Mouse (Mus musculus) CH12.LX (cell line): ENCODE measurements around the gene Gm17334. TPM values are rescaled to one million over a fixed set of nuclear protein-coding genes. Genes with fewer than 3 reads are reported as not detected.

Experiments used
- DNase-seq: peaks from one replicate; pipeline ENCODE4 v3.0.0-alpha.2; 2013; ENCODE audit errors: extremely low read depth
- H3K27ac ChIP-seq: 2 replicates; pipeline ENCODE4 v1.5.1; 2012; ENCODE audit warnings: low read depth, mild to moderate bottlenecking, control low read depth, moderate library complexity; ENCODE audit not compliant: insufficient read depth
- H3K27me3 ChIP-seq: replicated peaks from 2 replicates; pipeline ENCODE3; 2012; ENCODE audit warnings: inconsistent platforms
- H3K36me3 ChIP-seq, 2 experiments: replicated peaks in 1 of 2; 2 replicates each; pipeline versions ENCODE3 to v1.6.1; 2012; ENCODE audit warnings: inconsistent platforms in 1 of 2, low read length in 1 of 2, mild to moderate bottlenecking in 1 of 2, mixed read lengths in 1 of 2, moderate library complexity in 1 of 2; ENCODE audit not compliant: control insufficient read depth in 1 of 2, insufficient read depth in 1 of 2
- H3K4me1 ChIP-seq, 2 experiments: 2 replicates each; pipeline ENCODE4 v1.6.1; 2012; ENCODE audit warnings: inconsistent platforms in 1 of 2, moderate library complexity in 1 of 2; ENCODE audit not compliant: insufficient read depth in 2 of 2, control insufficient read depth in 1 of 2
- H3K4me2 ChIP-seq: 2 replicates; pipeline ENCODE4 v1.6.1; 2012; ENCODE audit warnings: low read depth, mild to moderate bottlenecking, control low read depth; ENCODE audit not compliant: poor library complexity, insufficient read depth, severe bottlenecking
- H3K4me3 ChIP-seq, 3 experiments: fragments of 150-350 bp in 1 of 3; sonication (generic) in 1 of 3; replicated peaks in 1 of 3; 2 replicates each; pipeline versions ENCODE3 to v1.5.1; 2011 to 2012; ENCODE audit warnings: low read depth in 2 of 3, low read length in 2 of 3, mild to moderate bottlenecking in 2 of 3, moderate library complexity in 2 of 3, control low read depth in 1 of 3, improper control_type of control experiment in 1 of 3, inconsistent platforms in 1 of 3, mixed read lengths in 1 of 3; ENCODE audit not compliant: poor library complexity in 1 of 3
- H3K79me2 ChIP-seq: replicated peaks from 2 replicates; pipeline ENCODE4 v1.6.1; 2012; ENCODE audit warnings: mild to moderate bottlenecking, moderate library complexity; ENCODE audit not compliant: control insufficient read depth, poor library complexity, insufficient read depth, severe bottlenecking; ENCODE audit errors: extremely low read depth
- H3K9ac ChIP-seq: 2 replicates; pipeline ENCODE4 v1.6.1; 2012; ENCODE audit warnings: low read depth, mild to moderate bottlenecking, control low read depth, moderate library complexity; ENCODE audit not compliant: insufficient read depth
- H3K9me3 ChIP-seq: replicated peaks from 2 replicates; pipeline ENCODE3; 2012; ENCODE audit warnings: low read length, inconsistent platforms, mixed read lengths
- CHD2 ChIP-seq: IDR thresholded peaks from 2 replicates; pipeline ENCODE4 v1.6.1; 2011; ENCODE audit warnings: low read length, improper control_type of control experiment
- E2F4 ChIP-seq: IDR thresholded peaks from 2 replicates; pipeline ENCODE4 v1.6.1; 2011; ENCODE audit warnings: low read depth, low read length, improper control_type of control experiment; ENCODE audit not compliant: insufficient replicate concordance
- ELF1 ChIP-seq: IDR thresholded peaks from 2 replicates; pipeline ENCODE4 v1.6.1; 2014; ENCODE audit warnings: low read depth, mild to moderate bottlenecking, inconsistent platforms, low read length, improper control_type of control experiment
- EP300 ChIP-seq: IDR thresholded peaks from 2 replicates; pipeline ENCODE4 v1.6.1; 2011; ENCODE audit warnings: low read length, improper control_type of control experiment
- GABPA ChIP-seq: IDR thresholded peaks from 2 replicates; pipeline ENCODE4 v1.6.1; 2012; ENCODE audit warnings: low read depth, low read length, improper control_type of control experiment, inconsistent platforms; ENCODE audit not compliant: insufficient replicate concordance
- JUND ChIP-seq: conservative IDR thresholded peaks from 2 replicates; pipeline ENCODE4 v1.6.1; 2011; ENCODE audit warnings: low read depth, low read length, improper control_type of control experiment
- KAT2A ChIP-seq: IDR thresholded peaks from 2 replicates; pipeline ENCODE4 v1.6.1; 2012; ENCODE audit warnings: low read length, improper control_type of control experiment, inconsistent platforms; ENCODE audit not compliant: insufficient replicate concordance
- MAFK ChIP-seq: IDR thresholded peaks from 2 replicates; pipeline ENCODE4 v1.6.1; 2011; ENCODE audit warnings: low read length, improper control_type of control experiment; ENCODE audit not compliant: insufficient replicate concordance
- MEF2A ChIP-seq: IDR thresholded peaks from 2 replicates; pipeline ENCODE4 v1.6.1; 2014; ENCODE audit warnings: low read depth, mild to moderate bottlenecking, inconsistent platforms, low read length, improper control_type of control experiment, borderline replicate concordance
- MXI1 ChIP-seq: IDR thresholded peaks from 2 replicates; pipeline ENCODE4 v1.6.1; 2011; ENCODE audit warnings: mild to moderate bottlenecking, low read depth, low read length, improper control_type of control experiment
- MYC ChIP-seq: IDR thresholded peaks from 2 replicates; pipeline ENCODE4 v1.6.1; 2011; ENCODE audit warnings: low read depth, mild to moderate bottlenecking, improper control_type of control experiment, low read length
- NELFE ChIP-seq: IDR thresholded peaks from 2 replicates; pipeline ENCODE4 v1.6.1; 2011; ENCODE audit warnings: low read depth, low read length, improper control_type of control experiment
- NRF1 ChIP-seq: IDR thresholded peaks from 2 replicates; pipeline ENCODE4 v1.6.1; 2014; ENCODE audit warnings: low read depth, mild to moderate bottlenecking, inconsistent platforms, low read length, improper control_type of control experiment, moderate library complexity
- PAX5 ChIP-seq: IDR thresholded peaks from 2 replicates; pipeline ENCODE4 v1.6.1; 2012; ENCODE audit warnings: low read length, inconsistent platforms, mixed read lengths
- POLR2A ChIP-seq: IDR thresholded peaks from 2 replicates; pipeline ENCODE4 v1.6.1; 2011; ENCODE audit warnings: low read depth, mild to moderate bottlenecking, improper control_type of control experiment, low read length
- RAD21 ChIP-seq: IDR thresholded peaks from 2 replicates; pipeline ENCODE4 v1.6.1; 2011; ENCODE audit warnings: low read depth, mild to moderate bottlenecking, low read length, improper control_type of control experiment, moderate library complexity
- RCOR1 ChIP-seq: conservative IDR thresholded peaks from 2 replicates; pipeline ENCODE4 v1.6.1; 2012; ENCODE audit warnings: low read depth, mild to moderate bottlenecking, inconsistent platforms, low read length, improper control_type of control experiment
- SIN3A ChIP-seq: IDR thresholded peaks from 2 replicates; pipeline ENCODE4 v1.6.1; 2012; ENCODE audit warnings: low read length, improper control_type of control experiment, inconsistent platforms
- TCF12 ChIP-seq: IDR thresholded peaks from 2 replicates; pipeline ENCODE4 v1.6.1; 2014; ENCODE audit warnings: low read depth, mild to moderate bottlenecking, inconsistent platforms, low read length, improper control_type of control experiment
- UBTF ChIP-seq: IDR thresholded peaks from 2 replicates; pipeline ENCODE4 v1.6.1; 2012; ENCODE audit warnings: low read depth, mild to moderate bottlenecking, inconsistent platforms, low read length, improper control_type of control experiment, moderate library complexity
- USF1 ChIP-seq: IDR thresholded peaks from 2 replicates; pipeline ENCODE4 v1.6.1; 2014; ENCODE audit warnings: low read depth, mild to moderate bottlenecking, inconsistent platforms, low read length, improper control_type of control experiment
- USF2 ChIP-seq: conservative IDR thresholded peaks from 2 replicates; pipeline ENCODE4 v1.6.1; 2011; ENCODE audit warnings: low read depth, low read length, improper control_type of control experiment
- ZC3H11A ChIP-seq: IDR thresholded peaks from 2 replicates; pipeline ENCODE4 v1.6.1; 2012; ENCODE audit warnings: low read depth, mild to moderate bottlenecking, inconsistent platforms, low read length, improper control_type of control experiment
- ZKSCAN1 ChIP-seq: IDR thresholded peaks from 2 replicates; pipeline ENCODE4 v1.6.1; 2012; ENCODE audit warnings: low read depth, inconsistent platforms, low read length, improper control_type of control experiment, borderline replicate concordance
- ZMIZ1 ChIP-seq: IDR thresholded peaks from 2 replicates; pipeline ENCODE4 v1.6.1; 2012; ENCODE audit warnings: low read depth, mild to moderate bottlenecking, inconsistent platforms, low read length, improper control_type of control experiment
- ZNF384 ChIP-seq: IDR thresholded peaks from 2 replicates; pipeline ENCODE4 v1.6.1; 2012; ENCODE audit warnings: low read depth, low read length, improper control_type of control experiment, inconsistent platforms
- dilution Hi-C: fragments of 300-500 bp; cut with MboI; formaldehyde crosslinking; loops from 2 replicates; pipeline ENCODE4 v1.14.3; 2020; ENCODE audit warnings: low sequenced_read_pairs; ENCODE audit not compliant: extremely low pct_unique_long_range_greater_than_20kb, extremely low pct_ligation_motif_present
- in situ Hi-C: fragments of 300-500 bp; cut with MboI; formaldehyde crosslinking; loops from 3 replicates; pipeline ENCODE4 v1.14.3; 2019; ENCODE audit warnings: low sequenced_read_pairs, low pct_ligation_motif_present, low pct_unique_long_range_greater_than_20kb, mixed read lengths
- polyA plus RNA-seq: library from polyadenylated mRNA; unstranded; fragments of >175 nt; gene quantifications from 2 replicates; pipeline ENCODE4 v1.2.1, GENCODE M21; 2012; ENCODE audit warnings: low read depth; ENCODE audit not compliant: insufficient read length
- total RNA-seq, 2 experiments: library from RNA; depleted of rRNA; stranded (reverse); fragments of 300-350 nt in 1 of 2; fragments of >200 nt in 1 of 2; gene quantifications; 2 replicates each; pipeline ENCODE4 v1.2.3; 2012 to 2014

Gene Gm17334
- total and polyA plus RNA-seq, 3 experiments, result 0.47 to 0.72 TPM; not detected in 1

- Histone ChIP-seq H3K4me3 (no peak overlapping the region), H3K79me2 (no peaks in the 10 kb centered on the region), H3K27me3 (no peaks in the 10 kb centered on the region), H3K9ac (no peak overlapping the region), H3K9me3 (peaks cover 5% of the 10 kb centered on the region), H3K4me2 (no peak overlapping the region), H3K4me1 (peaks cover 9 to 37% of the 10 kb centered on the region in 2 experiments), H3K27ac (no peak overlapping the region), H3K36me3 (no peaks in the 10 kb centered on the region)
- DNase-seq, result no peak
- TF ChIP-seq MYC (no peak), ZNF384 (no peak), MEF2A (no peak), UBTF (no peak), NRF1 (no peak), NELFE (no peak), MXI1 (no peak), CHD2 (no peak), RCOR1 (no peak), TCF12 (no peak), E2F4 (no peak), ZC3H11A (no peak), PAX5 (no peak), RAD21 (no peak), ZMIZ1 (no peak), POLR2A (no peak), JUND (no peak), USF2 (no peak), MAFK (no peak), ELF1 (no peak)
- dilution Hi-C loops (no loop called here), in situ Hi-C loops (no loop called here)
Measured at GRCm38 (mm10) chr11:53788196-53788595, 15.2 kb upstream of the Gm17334 start.

DNA sequence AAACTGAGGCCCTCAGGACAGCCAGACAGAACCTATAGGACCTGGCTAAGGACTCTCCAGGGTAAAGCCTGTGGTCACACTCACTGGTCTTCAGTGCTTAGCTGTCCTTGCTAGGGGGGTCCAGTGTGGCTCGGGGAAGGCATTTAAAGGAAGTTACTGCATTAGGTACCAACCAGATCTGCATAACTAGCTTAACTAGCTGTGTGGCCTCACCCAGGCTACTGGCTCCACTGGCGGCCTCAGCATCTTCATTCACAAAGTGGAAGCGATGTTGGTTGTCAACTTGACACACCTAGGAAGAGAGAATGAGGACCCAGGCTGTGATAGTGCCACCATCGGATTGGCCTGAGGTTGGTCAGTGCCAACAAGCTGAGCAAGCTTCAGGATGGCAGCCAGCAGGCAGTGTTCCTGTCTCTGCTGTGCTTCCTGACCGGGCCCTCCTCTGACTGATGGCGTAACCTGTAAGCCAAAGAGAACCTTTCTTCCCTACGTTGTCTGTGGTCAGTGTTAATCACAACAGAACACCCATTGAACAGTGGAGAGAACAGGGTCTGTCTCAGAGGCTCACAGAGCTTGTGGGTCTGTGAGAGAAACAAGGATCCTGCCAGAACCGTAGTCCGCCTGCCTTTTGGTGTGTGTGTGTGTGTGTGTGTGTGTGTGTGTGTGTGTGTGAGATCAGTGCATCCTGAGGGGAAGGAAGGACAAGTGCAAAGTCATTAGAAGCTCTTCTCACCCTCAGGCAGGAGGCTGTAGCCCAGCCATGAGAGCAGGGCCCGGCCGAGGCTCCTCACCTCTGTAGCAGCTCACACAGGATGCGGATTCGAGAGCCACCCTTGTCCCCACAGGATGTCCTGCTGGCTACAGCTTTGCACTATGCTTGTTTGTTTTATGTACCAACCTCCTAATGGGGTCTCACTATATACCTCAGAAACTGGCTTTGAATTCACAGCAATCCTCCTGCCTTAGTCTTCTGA, 13.4 kb upstream of the Gm17334 start:
- Histone ChIP-seq H3K4me1 (peaks cover 9 to 48% of the 10 kb centered on the region in 2 experiments), H3K9ac (no peak overlapping the region), H3K36me3 (peaks cover 0 to 11% of the 10 kb centered on the region in 2 experiments), H3K27ac (no peak overlapping the region), H3K4me2 (no peak overlapping the region), H3K4me3 (no peak overlapping the region), H3K79me2 (no peaks in the 10 kb centered on the region), H3K9me3 (peaks cover 5% of the 10 kb centered on the region), H3K27me3 (no peaks in the 10 kb centered on the region)
- DNase-seq, result no peak
- dilution Hi-C loops, result no loop called here
- TF ChIP-seq E2F4 (no peak), GABPA (no peak), USF1 (no peak), UBTF (no peak), USF2 (no peak), SIN3A (no peak), TCF12 (no peak), NELFE (no peak), KAT2A (no peak), JUND (no peak), PAX5 (no peak), MEF2A (no peak), MYC (no peak), ZKSCAN1 (no peak), ELF1 (no peak), MAFK (no peak), EP300 (no peak)
- in situ Hi-C loops, result no loop called here
